Mouse (Mus musculus) midbrain, embryonic 14.5 days (tissue): ENCODE measurements around the gene Mmp17. TPM values are rescaled to one million over a fixed set of nuclear protein-coding genes. Genes with fewer than 3 reads are reported as not detected.

Source experiments
- ATAC-seq: fragments of 200-750 bp; cut with Nextera tagmentation; 2 replicates; pipeline ENCODE4 v1.8.0; 2017; ENCODE audit warnings: moderate number of reproducible peaks, moderate library complexity; ENCODE audit not compliant: low FRiP score, low TSS enrichment
- DNase-seq: peaks from one replicate; pipeline ENCODE4 v3.0.0-alpha.2; 2015
- H3K27ac ChIP-seq: fragments of 300-500 bp; sonication (generic); replicated peaks from 2 replicates; pipeline ENCODE4 v1.5.1; 2014; ENCODE audit warnings: mild to moderate bottlenecking, low read depth, low read length, moderate library complexity
- H3K27me3 ChIP-seq: fragments of 300-500 bp; sonication (generic); 2 replicates; pipeline ENCODE4 v1.6.1; 2014; ENCODE audit warnings: low read length, control low read depth, mixed read lengths; ENCODE audit not compliant: control insufficient read depth, insufficient read depth
- H3K36me3 ChIP-seq: fragments of 300-500 bp; sonication (generic); 2 replicates; pipeline ENCODE4 v1.6.1; 2014; ENCODE audit warnings: low read length, control low read depth; ENCODE audit not compliant: control insufficient read depth, insufficient read depth
- H3K4me1 ChIP-seq: fragments of 300-500 bp; sonication (generic); 2 replicates; pipeline ENCODE4 v1.6.1; 2014; ENCODE audit warnings: mild to moderate bottlenecking, antibody characterized with exemption, low read length, control low read depth; ENCODE audit not compliant: control insufficient read depth, insufficient read depth
- H3K4me2 ChIP-seq: fragments of 300-500 bp; sonication (generic); 2 replicates; pipeline ENCODE4 v1.6.1; 2014; ENCODE audit warnings: mild to moderate bottlenecking, low read length, moderate library complexity
- H3K4me3 ChIP-seq: fragments of 300-500 bp; sonication (generic); replicated peaks from 2 replicates; pipeline ENCODE4 v1.5.1; 2014; ENCODE audit warnings: low read depth, low read length
- H3K9ac ChIP-seq: fragments of 300-500 bp; sonication (generic); replicated peaks from 2 replicates; pipeline ENCODE4 v1.6.1; 2014; ENCODE audit warnings: mild to moderate bottlenecking, low read length, moderate library complexity
- H3K9me3 ChIP-seq: fragments of 300-500 bp; sonication (generic); 2 replicates; pipeline ENCODE4 v1.6.1; 2016; ENCODE audit warnings: low read length, control low read depth, mixed read lengths; ENCODE audit not compliant: control insufficient read depth
- WGBS: fragments of 180-500 bp; shearing (Covaris S2); extraction: QIAGEN DNeasy Blood & Tissue Kit; methylation state at CpG from one replicate; pipeline ENCODE4 v1.1.7; 2014; 5-methylcytosine and 5-hydroxymethylcytosine counted together
- polyA plus RNA-seq: library from polyadenylated mRNA; unstranded; fragments of >200 nt; fragmentation: Nextera tagmentation; extraction: Ambion mirVana; gene quantifications from 2 replicates; pipeline ENCODE4 v1.2.1, GENCODE M21; 2014

The Mmp17 gene
- polyA plus RNA-seq: 7.3 and 8.3 TPM in 2 replicates

- WGBS: under 1% methylated on average over 80 of the region's 80 CpGs
- Histone ChIP-seq H3K4me1 (peaks cover 13% of the 10 kb centered on the region; the same call in 1 of the 2 replicates), H3K27me3 (peaks cover 10% of the 10 kb centered on the region; the same call in 1 of the 2 replicates), H3K9me3 (no peaks in the 10 kb centered on the region), H3K4me3 (peak within 1 kb of the TSS; percentile 80), H3K9ac (peak within 1 kb of the TSS; percentile 82), H3K36me3 (no peaks in the 10 kb centered on the region), H3K27ac (peak within 1 kb of the TSS; percentile 56), H3K4me2 (peak within 1 kb of the TSS; percentile 98)
- ATAC-seq (peak; percentile 88), DNase-seq (peak; percentile 96)
Measured at GRCm38 (mm10) chr5:129583761-129584582, at the start of gene Mmp17. TSS of gene Mmp17 (plus strand) at chr5:129584169.

GRCm38 (mm10) chr5:129534500-129534899, 49.5 kb upstream of the Mmp17 start:
- Histone ChIP-seq H3K4me1 (no peaks in the 10 kb centered on the region), H3K27ac (no peak overlapping the region), H3K4me3 (no peak overlapping the region), H3K9ac (no peak overlapping the region), H3K4me2 (no peak overlapping the region), H3K27me3 (no peaks in the 10 kb centered on the region), H3K36me3 (peaks cover 32% of the 10 kb centered on the region), H3K9me3 (no peaks in the 10 kb centered on the region)
- DNase-seq: no peak
- WGBS: 94% methylated on average over 2 of the region's 2 CpGs
- no peak for ATAC-seq

- Histone ChIP-seq H3K4me3 (no peak overlapping the region), H3K27me3 (no peaks in the 10 kb centered on the region), H3K9me3 (no peaks in the 10 kb centered on the region), H3K4me1 (no peaks in the 10 kb centered on the region), H3K27ac (no peak overlapping the region), H3K4me2 (no peak overlapping the region), H3K9ac (no peak overlapping the region), H3K36me3 (peaks cover 31% of the 10 kb centered on the region)
- WGBS: 95% methylated on average over 2 of the region's 2 CpGs
- no peak for ATAC-seq
- no peak for DNase-seq
Measured at GRCm38 (mm10) chr5:129535021-129535420, 48.9 kb upstream of the Mmp17 start.

DNA sequence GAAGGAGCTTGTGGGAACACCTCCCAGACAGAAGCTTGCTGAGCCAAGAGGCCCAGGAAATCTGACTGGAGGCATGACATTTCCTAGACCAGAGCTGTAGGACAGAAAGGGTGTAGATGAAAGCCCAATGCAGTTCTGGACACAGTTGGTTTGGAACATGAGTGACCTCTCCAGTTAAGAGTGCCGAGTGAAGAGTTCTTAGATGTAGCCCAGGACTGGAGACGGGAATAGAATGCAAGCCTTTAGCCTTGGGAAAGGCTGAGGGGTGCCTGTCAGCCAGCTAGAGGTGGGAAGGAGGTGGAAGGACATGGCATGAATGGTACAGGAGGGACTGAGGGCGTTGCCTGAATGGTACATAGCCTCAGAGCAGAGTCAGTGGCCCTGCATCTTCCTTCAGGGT, 48.5 kb upstream of the Mmp17 start:
- DNase-seq: no peak
- WGBS: 95% methylated on average over 3 of the region's 3 CpGs
- H3K36me3 ChIP-seq: peaks cover 30% of the 10 kb centered on the region
- no peaks in the 10 kb centered on the region for H3K9me3 ChIP-seq
- ATAC-seq: no peak
- H3K4me3 ChIP-seq: no peak overlapping the region
- no peak overlapping the region for H3K9ac ChIP-seq
- H3K4me2 ChIP-seq: no peak overlapping the region
- no peaks in the 10 kb centered on the region for H3K27me3 ChIP-seq
- no peaks in the 10 kb centered on the region for H3K4me1 ChIP-seq
- H3K27ac ChIP-seq: no peak overlapping the region

- 91% methylated on average over 4 of the region's 4 CpGs for WGBS
- ATAC-seq: no peak
- no peaks in the 10 kb centered on the region for H3K4me1 ChIP-seq
Measured at GRCm38 (mm10) chr5:129538826-129539225, 45.1 kb upstream of the Mmp17 start.

DNA sequence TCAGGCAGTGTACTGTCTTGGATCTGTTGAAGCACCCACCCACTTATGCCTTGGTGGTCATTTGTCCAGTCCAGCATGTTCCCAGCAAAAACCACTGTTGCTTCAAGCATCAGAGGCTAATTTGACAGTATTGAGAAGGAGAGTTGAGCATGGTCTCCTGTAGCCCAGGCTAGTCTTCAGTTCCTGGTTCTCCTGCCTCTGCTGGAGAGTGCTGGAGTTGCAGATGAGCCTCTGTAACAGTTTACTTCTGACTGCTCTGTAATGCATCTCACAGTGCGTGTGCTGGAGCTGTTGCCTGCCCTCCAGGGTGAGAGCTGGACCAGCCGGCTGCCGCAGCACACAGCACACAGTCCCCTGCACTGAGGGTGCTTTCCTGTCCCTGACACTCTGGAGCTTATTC, 41.7 kb upstream of the Mmp17 start:
- Histone ChIP-seq H3K27ac (no peak overlapping the region), H3K9me3 (no peaks in the 10 kb centered on the region), H3K4me1 (no peaks in the 10 kb centered on the region), H3K4me3 (no peak overlapping the region), H3K9ac (no peak overlapping the region), H3K36me3 (peaks cover 69% of the 10 kb centered on the region), H3K27me3 (no peaks in the 10 kb centered on the region), H3K4me2 (no peak overlapping the region)
- ATAC-seq (no peak), DNase-seq (peak; percentile 17)
- WGBS: 89% methylated on average over 3 of the region's 3 CpGs

More at GRCm38 (mm10) chr5:129538826-129539225, 45.1 kb upstream of the Mmp17 start:
- no peak for DNase-seq
- H3K4me2 ChIP-seq: no peak overlapping the region
- no peaks in the 10 kb centered on the region for H3K27me3 ChIP-seq
- H3K4me3 ChIP-seq: no peak overlapping the region
- H3K9ac ChIP-seq: no peak overlapping the region
- H3K27ac ChIP-seq: no peak overlapping the region
- H3K36me3 ChIP-seq: peaks cover 53% of the 10 kb centered on the region
- H3K9me3 ChIP-seq: no peaks in the 10 kb centered on the region

DNA sequence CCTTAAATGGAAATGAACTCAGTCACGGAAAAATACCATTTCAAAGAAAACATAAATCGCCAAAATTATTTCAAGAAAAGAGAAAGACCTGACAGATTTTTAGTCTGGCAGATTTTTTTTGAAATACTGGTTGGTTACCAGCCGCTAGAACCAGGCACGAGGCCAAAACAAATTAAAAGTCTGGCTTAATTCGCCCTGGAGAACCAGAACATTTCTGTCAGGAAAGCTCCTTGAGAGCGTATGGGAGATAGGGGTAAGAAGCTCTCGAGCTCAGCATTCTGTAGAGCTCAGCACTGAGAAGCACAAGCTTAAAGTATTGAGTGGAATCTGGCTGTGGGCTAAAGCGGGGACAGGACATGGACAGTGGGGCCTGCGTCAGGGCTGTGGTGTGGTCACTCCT, 38.2 kb upstream of the Mmp17 start:
- no peak for ATAC-seq
- H3K9me3 ChIP-seq: no peaks in the 10 kb centered on the region
- H3K4me3 ChIP-seq: no peak overlapping the region
- no peaks in the 10 kb centered on the region for H3K27me3 ChIP-seq
- H3K27ac ChIP-seq: no peak overlapping the region
- 94% methylated on average over 9 of the region's 9 CpGs for WGBS
- no peak overlapping the region for H3K4me2 ChIP-seq
- no peak overlapping the region for H3K9ac ChIP-seq
- no peak for DNase-seq
- H3K4me1 ChIP-seq: no peaks in the 10 kb centered on the region
- peaks cover 92% of the 10 kb centered on the region for H3K36me3 ChIP-seq

GRCm38 (mm10) chr5:129549716-129550115, 34.3 kb upstream of the Mmp17 start:
- Histone ChIP-seq H3K4me1 (no peaks in the 10 kb centered on the region), H3K9me3 (no peaks in the 10 kb centered on the region), H3K36me3 (peaks cover 94% of the 10 kb centered on the region), H3K27ac (no peak overlapping the region), H3K9ac (no peak overlapping the region), H3K4me2 (no peak overlapping the region), H3K4me3 (no peak overlapping the region), H3K27me3 (no peaks in the 10 kb centered on the region)
- DNase-seq (peak; percentile 2), ATAC-seq (no peak)
- 89% methylated on average over 12 of the region's 12 CpGs for WGBS

GRCm38 (mm10) chr5:129550790-129551189, 33.2 kb upstream of the Mmp17 start:
- no peak overlapping the region for H3K9ac ChIP-seq
- ATAC-seq (no peak), DNase-seq (no peak)
- peaks cover 97% of the 10 kb centered on the region for H3K36me3 ChIP-seq
- H3K9me3 ChIP-seq: no peaks in the 10 kb centered on the region
- 96% methylated on average over 6 of the region's 6 CpGs for WGBS
- no peak overlapping the region for H3K27ac ChIP-seq
- H3K4me2 ChIP-seq: no peak overlapping the region
- no peaks in the 10 kb centered on the region for H3K27me3 ChIP-seq
- H3K4me1 ChIP-seq: no peaks in the 10 kb centered on the region
- H3K4me3 ChIP-seq: no peak overlapping the region
